Mouse (Mus musculus) lung, adult 2 months (tissue): Measurements from ENCODE around the gene Fbxo46.

Experiments
- CTCF ChIP-seq: fragments of 200-500 bp; IDR thresholded peaks from 2 replicates; pipeline ENCODE4 v1.5.1; 2011; ENCODE audit warnings: mild to moderate bottlenecking, low read length, control low read depth; ENCODE audit not compliant: insufficient read depth
- POLR2A ChIP-seq: fragments of 200-500 bp; IDR thresholded peaks from 2 replicates; pipeline ENCODE4 v1.6.1; 2011; ENCODE audit warnings: low read depth, mild to moderate bottlenecking, control low read depth, low read length, borderline replicate concordance; ENCODE audit errors: extremely low read depth

GRCm38 (mm10) chr7:19169506-19169905 lies 49.8 kb downstream of the Fbxo46 start:
- TF ChIP-seq CTCF (no peak), POLR2A (no peak)
